Mouse (Mus musculus): ENCODE data around the gene Trim10.
"Not testable (repeated sequence)": the region's sequence is repeated elsewhere in the genome, so short reads cannot be mapped to it uniquely, and the experiment has no call there.

Gene Trim10

GRCm38 (mm10) chr17:36869284-36869954 is at the start of gene Trim10:
Gene Trim10, plus strand, starts transcription at chr17:36869574.
- in situ Hi-C loops (cut with MboI) = no loop called here

- in situ Hi-C loops (cut with MboI) = no loop called here
Measured at GRCm38 (mm10) chr17:36824005-36824404, 45.4 kb upstream of the Trim10 start.

GRCm38 (mm10) chr17:36825525-36825924 is 43.8 kb upstream of the Trim10 start:
- in situ Hi-C loops (cut with MboI) = no loop called here

GRCm38 (mm10) chr17:36826002-36826401 is 43.4 kb upstream of the Trim10 start:
- in situ Hi-C loops (cut with MboI) = not testable (repeated sequence)

- in situ Hi-C loops (cut with MboI) = no loop called here
Measured at GRCm38 (mm10) chr17:36828488-36828887, 40.9 kb upstream of the Trim10 start.

GRCm38 (mm10) chr17:36830470-36830869 is 38.9 kb upstream of the Trim10 start:
- in situ Hi-C loops (cut with MboI) = no loop called here

GRCm38 (mm10) chr17:36832694-36833093 is 36.7 kb upstream of the Trim10 start:
- in situ Hi-C loops (cut with MboI) = no loop called here

- in situ Hi-C loops (cut with MboI) = no loop called here
Measured at GRCm38 (mm10) chr17:36835591-36836426, 33.6 kb upstream of the Trim10 start.

- in situ Hi-C loops (cut with MboI) = no loop called here
Measured at GRCm38 (mm10) chr17:36836427-36836812, 33.0 kb upstream of the Trim10 start.

GRCm38 (mm10) chr17:36836874-36837647 is 32.3 kb upstream of the Trim10 start, which contains the start of gene Trim26:
Gene Trim26, plus strand, starts transcription at chr17:36837134.
- in situ Hi-C loops (cut with MboI) = no loop called here

GRCm38 (mm10) chr17:36839001-36839400 is 30.4 kb upstream of the Trim10 start:
- in situ Hi-C loops (cut with MboI) = no loop called here

- in situ Hi-C loops (cut with MboI) = no loop called here
Measured at GRCm38 (mm10) chr17:36839931-36840330, 29.4 kb upstream of the Trim10 start.

- in situ Hi-C loops (cut with MboI) = no loop called here
Measured at GRCm38 (mm10) chr17:36840961-36841445, 28.4 kb upstream of the Trim10 start.

GRCm38 (mm10) chr17:36843696-36844095 is 25.7 kb upstream of the Trim10 start:
- in situ Hi-C loops (cut with MboI) = no loop called here

GRCm38 (mm10) chr17:36844286-36844719 is 25.1 kb upstream of the Trim10 start:
- in situ Hi-C loops (cut with MboI) = no loop called here

GRCm38 (mm10) chr17:36844725-36845124 is 24.6 kb upstream of the Trim10 start:
- in situ Hi-C loops (cut with MboI) = no loop called here

- in situ Hi-C loops (cut with MboI) = no loop called here
Measured at GRCm38 (mm10) chr17:36848911-36849310, 20.5 kb upstream of the Trim10 start.

- in situ Hi-C loops (cut with MboI) = no loop called here
Measured at GRCm38 (mm10) chr17:36849992-36850391, 19.4 kb upstream of the Trim10 start.

GRCm38 (mm10) chr17:36851200-36851599 is 18.2 kb upstream of the Trim10 start:
- in situ Hi-C loops (cut with MboI) = no loop called here

GRCm38 (mm10) chr17:36851627-36852026 is 17.7 kb upstream of the Trim10 start:
- in situ Hi-C loops (cut with MboI) = no loop called here

GRCm38 (mm10) chr17:36855484-36855883 is 13.9 kb upstream of the Trim10 start:
- in situ Hi-C loops (cut with MboI) = no loop called here

GRCm38 (mm10) chr17:36856236-36856635 is 13.1 kb upstream of the Trim10 start:
- in situ Hi-C loops (cut with MboI) = no loop called here

All from mature B cell (primary cell).